Mouse (Mus musculus) midbrain, embryonic 15.5 days (tissue): ENCODE measurements at regions not wholly inside any gene's neighbourhood (a gene's known extent, or its start where the extent isn't known, plus 50 kb on each side); places are given as distances from the start of the nearest gene placed in this dataset.

Experiments
- ATAC-seq: fragments of 200-750 bp; cut with Nextera tagmentation; replicated peaks from 2 replicates; pipeline ENCODE4 v1.8.0; 2017; ENCODE audit warnings: moderate TSS enrichment
- H3K27ac ChIP-seq: fragments of 300-500 bp; sonication (generic); 2 replicates; pipeline ENCODE4 v1.5.1; 2015; ENCODE audit warnings: mild to moderate bottlenecking, inconsistent platforms
- H3K27me3 ChIP-seq: fragments of 300-500 bp; sonication (generic); replicated peaks from 2 replicates; pipeline ENCODE4 v1.6.1; 2015; ENCODE audit warnings: inconsistent platforms
- H3K36me3 ChIP-seq: fragments of 300-500 bp; sonication (generic); replicated peaks from 2 replicates; pipeline ENCODE4 v1.6.1; 2015; ENCODE audit warnings: inconsistent platforms
- H3K4me1 ChIP-seq: fragments of 300-500 bp; sonication (generic); 2 replicates; pipeline ENCODE4 v1.6.1; 2015; ENCODE audit warnings: inconsistent platforms
- H3K4me2 ChIP-seq: fragments of 300-500 bp; sonication (generic); 2 replicates; pipeline ENCODE4 v1.6.1; 2015; ENCODE audit warnings: inconsistent platforms, mild to moderate bottlenecking, moderate library complexity
- H3K4me3 ChIP-seq: fragments of 300-500 bp; sonication (generic); 2 replicates; pipeline ENCODE4 v1.5.1; 2015; ENCODE audit warnings: mild to moderate bottlenecking, inconsistent platforms
- H3K9ac ChIP-seq: fragments of 300-500 bp; sonication (generic); 2 replicates; pipeline ENCODE4 v1.6.1; 2015; ENCODE audit warnings: mild to moderate bottlenecking, inconsistent platforms
- H3K9me3 ChIP-seq: fragments of 300-500 bp; sonication (generic); 2 replicates; pipeline ENCODE4 v1.6.1; 2016; ENCODE audit warnings: inconsistent platforms
- WGBS: fragments of 180-500 bp; shearing (Covaris S2); methylation state at CpG from one replicate; pipeline ENCODE4 v1.1.7; 2015; ENCODE audit warnings: mixed read lengths; 5-methylcytosine and 5-hydroxymethylcytosine counted together

- Histone ChIP-seq H3K27me3 (no peaks in the 10 kb centered on the region), H3K4me2 (no peak overlapping the region), H3K9ac (no peak overlapping the region), H3K27ac (no peak overlapping the region), H3K4me3 (no peak overlapping the region), H3K36me3 (no peaks in the 10 kb centered on the region), H3K4me1 (no peaks in the 10 kb centered on the region), H3K9me3 (no peaks in the 10 kb centered on the region)
- 78% methylated on average over 3 of the region's 3 CpGs for WGBS
- ATAC-seq = no peak
Observed at GRCm38 (mm10) chr7:64056498-64056897, 97.1 kb upstream of the Trpm1 start.

GRCm38 (mm10) chr7:64054996-64055395, 98.6 kb upstream of the Trpm1 start:
- Histone ChIP-seq H3K9me3 (no peaks in the 10 kb centered on the region), H3K4me3 (no peak overlapping the region), H3K4me2 (no peak overlapping the region), H3K9ac (no peak overlapping the region), H3K36me3 (no peaks in the 10 kb centered on the region), H3K27me3 (no peaks in the 10 kb centered on the region), H3K27ac (no peak overlapping the region), H3K4me1 (no peaks in the 10 kb centered on the region)
- WGBS = 79% methylated on average over 4 of the region's 4 CpGs
- no peak for ATAC-seq

GRCm38 (mm10) chr7:64053766-64054165, 99.9 kb upstream of the Trpm1 start:
- H3K4me3 ChIP-seq = no peak overlapping the region
- H3K4me2 ChIP-seq = no peak overlapping the region
- H3K9me3 ChIP-seq = no peaks in the 10 kb centered on the region
- no peak overlapping the region for H3K27ac ChIP-seq
- H3K9ac ChIP-seq = no peak overlapping the region
- no peak for ATAC-seq
- H3K27me3 ChIP-seq = no peaks in the 10 kb centered on the region
- H3K36me3 ChIP-seq = no peaks in the 10 kb centered on the region
- peaks cover 7% of the 10 kb centered on the region for H3K4me1 ChIP-seq
- 59% methylated on average over 12 of the region's 12 CpGs for WGBS

GRCm38 (mm10) chr7:64052400-64052799, 101.2 kb upstream of the Trpm1 start:
- Histone ChIP-seq H3K4me1 (peaks cover 16% of the 10 kb centered on the region), H3K9ac (no peak overlapping the region), H3K27me3 (no peaks in the 10 kb centered on the region), H3K9me3 (no peaks in the 10 kb centered on the region), H3K27ac (no peak overlapping the region), H3K36me3 (no peaks in the 10 kb centered on the region), H3K4me3 (no peak overlapping the region), H3K4me2 (no peak overlapping the region)
- WGBS = 85% methylated on average over 9 of the region's 9 CpGs
- ATAC-seq = no peak

GRCm38 (mm10) chr7:64050826-64051401, 102.7 kb upstream of the Trpm1 start:
- Histone ChIP-seq H3K4me1 (peaks cover 16% of the 10 kb centered on the region), H3K36me3 (no peaks in the 10 kb centered on the region), H3K9me3 (no peaks in the 10 kb centered on the region), H3K27me3 (no peaks in the 10 kb centered on the region), H3K9ac (no peak overlapping the region), H3K27ac (no peak overlapping the region), H3K4me3 (no peak overlapping the region), H3K4me2 (no peak overlapping the region)
- ATAC-seq = no peak
- WGBS = 94% methylated on average over 3 of the region's 3 CpGs

- WGBS = 76% methylated on average over 5 of the region's 5 CpGs
- Histone ChIP-seq H3K36me3 (no peaks in the 10 kb centered on the region), H3K4me1 (peaks cover 16% of the 10 kb centered on the region), H3K4me3 (no peak overlapping the region), H3K27ac (no peak overlapping the region), H3K9me3 (no peaks in the 10 kb centered on the region), H3K9ac (no peak overlapping the region), H3K27me3 (no peaks in the 10 kb centered on the region), H3K4me2 (no peak overlapping the region)
- ATAC-seq = no peak
Observed at GRCm38 (mm10) chr7:64050246-64050645, 103.4 kb upstream of the Trpm1 start.

GRCm38 (mm10) chr7:64049183-64049965, 104.3 kb upstream of the Trpm1 start:
- H3K4me2 ChIP-seq = peak overlapping the region; percentile 93
- H3K4me3 ChIP-seq = peak overlapping the region; percentile 51; the same call in 1 of the 2 replicates
- no peaks in the 10 kb centered on the region for H3K36me3 ChIP-seq
- no peak overlapping the region for H3K27ac ChIP-seq
- peak overlapping the region; percentile 81 for H3K9ac ChIP-seq
- no peaks in the 10 kb centered on the region for H3K9me3 ChIP-seq
- no peak for ATAC-seq
- no peaks in the 10 kb centered on the region for H3K27me3 ChIP-seq
- 71% methylated on average over 11 of the region's 11 CpGs for WGBS
- peaks cover 16% of the 10 kb centered on the region for H3K4me1 ChIP-seq

- WGBS = 5% methylated on average over 21 of the region's 21 CpGs
- Histone ChIP-seq H3K9ac (peak overlapping the region; percentile 81), H3K27ac (peak overlapping the region; percentile 71), H3K36me3 (no peaks in the 10 kb centered on the region), H3K4me2 (peak overlapping the region; percentile 93), H3K9me3 (no peaks in the 10 kb centered on the region), H3K27me3 (no peaks in the 10 kb centered on the region), H3K4me1 (peaks cover 16% of the 10 kb centered on the region), H3K4me3 (peak overlapping the region; percentile 51)
- ATAC-seq = peak; percentile 94
Observed at GRCm38 (mm10) chr7:64048452-64049182, 105.0 kb upstream of the Trpm1 start.

- H3K4me2 ChIP-seq = peak overlapping the region; percentile 93; the same call in 1 of the 2 replicates
- H3K9ac ChIP-seq = no peak overlapping the region
- H3K4me1 ChIP-seq = peaks cover 16% of the 10 kb centered on the region
- no peaks in the 10 kb centered on the region for H3K9me3 ChIP-seq
- H3K27me3 ChIP-seq = no peaks in the 10 kb centered on the region
- 87% methylated on average over 4 of the region's 4 CpGs for WGBS
- no peak overlapping the region; the same call in 1 of the 2 replicates for H3K4me3 ChIP-seq
- no peaks in the 10 kb centered on the region for H3K36me3 ChIP-seq
- ATAC-seq = no peak; the same call in 1 of the 2 replicates
- peak overlapping the region; percentile 71; the same call in 1 of the 2 replicates for H3K27ac ChIP-seq
Observed at GRCm38 (mm10) chr7:64047831-64048230, 105.8 kb upstream of the Trpm1 start.

- Histone ChIP-seq H3K4me1 (peaks cover 16% of the 10 kb centered on the region), H3K27me3 (no peaks in the 10 kb centered on the region), H3K9me3 (no peaks in the 10 kb centered on the region), H3K4me3 (no peak overlapping the region), H3K4me2 (no peak overlapping the region), H3K27ac (no peak overlapping the region), H3K36me3 (no peaks in the 10 kb centered on the region), H3K9ac (no peak overlapping the region)
- WGBS = 83% methylated on average over 3 of the region's 3 CpGs
- no peak for ATAC-seq
Observed at GRCm38 (mm10) chr7:64045292-64045691, 106.6 kb upstream of the Klf13 start.

GRCm38 (mm10) chr7:64042978-64043377, 104.3 kb upstream of the Klf13 start:
- no peak for ATAC-seq
- no peak overlapping the region for H3K27ac ChIP-seq
- no peaks in the 10 kb centered on the region for H3K9me3 ChIP-seq
- no peaks in the 10 kb centered on the region for H3K27me3 ChIP-seq
- H3K9ac ChIP-seq = no peak overlapping the region
- WGBS = 73% methylated on average over 2 of the region's 2 CpGs
- H3K4me2 ChIP-seq = no peak overlapping the region
- H3K36me3 ChIP-seq = no peaks in the 10 kb centered on the region
- H3K4me1 ChIP-seq = peaks cover under 1% of the 10 kb centered on the region
- no peak overlapping the region for H3K4me3 ChIP-seq

GRCm38 (mm10) chr7:64041303-64041702, 102.6 kb upstream of the Klf13 start:
- Histone ChIP-seq H3K27ac (no peak overlapping the region), H3K9me3 (no peaks in the 10 kb centered on the region), H3K9ac (no peak overlapping the region), H3K4me2 (no peak overlapping the region), H3K4me3 (no peak overlapping the region), H3K4me1 (no peaks in the 10 kb centered on the region), H3K27me3 (no peaks in the 10 kb centered on the region), H3K36me3 (no peaks in the 10 kb centered on the region)
- WGBS = 94% methylated on average over 7 of the region's 7 CpGs
- ATAC-seq = no peak
